Mouse (Mus musculus) G1E-ER4 (cell line): Measurements from ENCODE around the gene Gatm. TPM values are rescaled to one million over a fixed set of nuclear protein-coding genes. Genes with fewer than 3 reads are reported as not detected.

Experiments used
- GATA1 ChIP-seq: IDR thresholded peaks from one replicate; pipeline ENCODE4 v1.8.0; 2012; ENCODE audit warnings: low read length, inconsistent platforms
- polyA plus RNA-seq: library from polyadenylated mRNA; stranded (reverse); fragments of >175 nt; gene quantifications from 2 replicates; pipeline ENCODE4 v1.2.3, GENCODE M21; 2012

Gatm gene
- polyA plus RNA-seq, 1 experiment = not detected

DNA sequence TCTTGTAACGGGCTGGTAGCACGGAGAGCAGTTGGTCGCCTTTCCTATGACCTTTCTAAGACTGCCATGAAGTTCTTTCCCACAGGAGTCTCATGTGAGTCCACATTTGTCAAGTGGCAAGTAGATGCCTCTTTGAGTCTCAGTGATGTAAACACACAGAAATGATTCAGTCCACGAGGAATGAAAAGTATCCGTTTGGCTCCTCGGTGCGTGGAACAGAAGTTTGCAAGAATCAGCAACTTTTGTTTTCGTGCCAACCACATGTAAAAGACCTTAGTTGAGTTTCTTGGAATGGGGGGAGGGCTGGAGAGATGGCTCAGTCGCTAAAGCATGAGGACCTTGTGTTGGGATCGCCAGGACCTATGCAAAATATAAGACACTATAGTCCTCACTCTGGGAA is 30.7 kb downstream of the Gatm start:
- no peak for TF ChIP-seq GATA1

DNA sequence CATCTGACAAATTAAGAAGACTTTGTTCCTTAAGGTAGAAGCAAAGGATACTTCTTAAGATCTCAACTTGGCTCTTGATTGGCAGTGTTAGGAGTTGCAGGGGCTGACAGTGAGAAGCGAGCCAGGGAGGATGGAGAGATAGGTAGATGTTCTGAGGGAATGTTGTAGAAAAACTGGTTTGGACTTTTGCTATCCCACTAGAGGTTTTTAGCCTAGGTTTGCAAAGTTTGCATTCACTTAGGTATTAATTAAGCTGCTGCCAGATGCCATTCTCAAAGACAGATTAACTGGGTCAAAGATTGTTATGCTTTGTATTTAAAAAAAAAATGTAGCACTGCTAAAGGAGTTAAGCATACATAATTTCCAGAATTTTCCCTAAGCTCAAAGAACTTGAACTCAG is 33.8 kb downstream of the Gatm start:
- no peak for TF ChIP-seq GATA1

DNA sequence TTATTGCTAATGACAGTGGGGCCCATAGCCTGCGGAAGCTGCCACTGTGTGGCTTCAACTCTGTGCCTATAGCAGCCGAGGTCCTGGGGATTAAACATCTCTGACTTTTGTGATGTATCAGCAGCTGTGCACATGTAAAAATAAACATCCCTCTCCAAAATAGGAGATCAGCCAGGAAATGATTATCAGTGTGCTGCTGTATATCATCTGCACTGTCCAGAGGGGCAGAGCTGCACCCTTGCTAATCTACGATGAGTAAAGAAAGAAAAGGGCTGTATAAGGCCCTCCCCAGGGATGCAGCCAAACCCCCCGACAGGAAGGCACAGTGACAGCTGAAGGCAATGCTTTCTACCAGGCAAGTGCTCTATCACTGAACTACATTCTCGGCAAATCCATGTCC is 34.8 kb downstream of the Gatm start:
- no peak for TF ChIP-seq GATA1

DNA sequence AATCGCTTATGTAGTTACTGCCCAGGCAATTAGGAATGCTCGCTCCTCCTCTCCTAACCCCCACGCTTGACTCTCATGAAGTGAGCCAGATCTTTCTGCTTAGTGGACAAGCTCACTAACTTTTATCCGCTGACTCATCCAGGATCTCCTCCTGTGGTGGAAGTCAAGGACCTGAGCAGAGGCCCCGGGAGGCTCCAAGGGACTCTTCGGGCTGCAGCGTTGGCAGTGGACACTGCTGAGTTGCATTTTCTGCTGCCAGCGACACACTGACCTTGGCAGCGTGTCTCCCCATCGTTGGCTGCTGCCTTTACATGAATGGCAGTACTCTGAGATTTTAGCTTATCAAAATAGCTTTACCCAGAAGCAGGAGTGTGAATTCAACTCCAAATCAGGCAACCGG is 35.6 kb downstream of the Gatm start:
- TF ChIP-seq GATA1 = no peak

DNA sequence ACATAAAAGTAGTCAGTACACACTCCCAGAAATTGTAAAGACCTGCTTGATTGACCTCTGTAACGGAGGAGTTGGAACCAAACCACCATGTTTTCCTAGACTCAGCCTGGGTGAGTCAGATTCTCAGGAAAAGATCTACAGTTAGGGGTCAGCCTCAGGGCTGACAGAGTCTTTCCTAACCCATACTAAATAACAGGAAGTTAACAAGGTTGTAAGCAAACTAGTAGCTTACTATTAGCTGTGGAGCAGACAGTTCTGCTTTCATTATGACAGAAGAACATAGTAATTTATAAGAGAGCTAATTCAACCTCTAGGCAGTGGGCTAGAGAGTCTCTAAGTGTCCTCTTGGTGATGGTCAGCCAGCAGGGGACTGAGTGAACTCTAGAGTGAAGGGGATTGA is 38.7 kb downstream of the Gatm start:
- no peak for TF ChIP-seq GATA1

DNA sequence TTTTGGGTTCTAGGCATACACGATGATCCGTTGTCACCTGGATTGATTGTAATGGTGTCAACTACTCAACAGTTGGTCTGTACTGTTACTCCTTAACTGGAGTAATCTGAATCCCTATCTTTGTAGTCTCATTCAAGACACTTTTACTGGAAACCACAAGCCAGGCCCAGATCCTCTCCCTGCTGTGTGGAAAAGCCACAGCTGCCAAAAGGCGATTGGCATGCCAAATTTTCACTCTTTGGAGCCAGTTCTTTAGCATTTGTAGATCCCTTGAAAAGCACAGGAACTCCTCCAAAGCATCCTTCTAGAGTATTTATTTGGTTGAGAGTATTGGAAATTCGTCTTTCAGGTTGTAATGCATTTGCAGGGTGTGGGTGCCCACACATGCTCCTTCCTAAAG is 39.8 kb downstream of the Gatm start:
- no peak for TF ChIP-seq GATA1

DNA sequence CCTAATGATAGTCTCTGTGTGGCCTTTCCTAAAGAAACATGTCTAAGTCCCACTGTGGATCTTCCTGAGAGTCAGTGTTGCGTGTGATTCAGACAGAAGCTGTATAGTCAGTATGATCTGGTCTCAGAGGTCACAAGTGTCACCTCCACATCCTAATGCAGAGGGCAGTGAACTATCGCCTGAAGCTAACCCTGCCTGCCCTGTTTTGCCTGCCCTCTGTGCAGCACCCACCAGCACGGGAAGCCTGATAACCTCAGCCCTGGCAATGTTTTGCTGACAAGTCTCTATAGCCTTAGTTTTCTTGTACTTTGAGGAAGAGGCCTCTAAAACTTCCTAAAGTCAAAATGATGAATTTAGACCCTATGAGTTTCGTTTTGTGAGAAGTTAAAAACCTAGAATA is 40.7 kb downstream of the Gatm start:
- no peak for TF ChIP-seq GATA1

DNA sequence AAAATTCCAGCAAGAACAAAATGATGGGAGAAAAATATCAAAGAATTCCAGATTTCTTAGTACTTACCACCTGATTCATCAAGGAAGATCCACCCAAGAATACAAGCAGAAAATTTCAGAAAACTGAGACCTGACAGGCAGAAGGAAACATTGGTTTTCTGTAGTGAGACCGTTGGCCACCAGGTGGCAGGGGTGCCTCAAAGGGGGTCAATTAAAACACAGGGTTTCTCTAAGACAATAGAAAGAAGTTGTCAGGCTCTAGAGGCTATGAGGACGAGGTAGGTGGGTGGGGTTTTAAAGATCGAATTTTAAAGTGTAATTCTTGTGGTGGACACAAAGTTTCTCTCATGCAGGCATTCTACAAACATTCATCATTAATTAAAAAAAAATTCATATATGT is 41.7 kb downstream of the Gatm start:
- TF ChIP-seq GATA1 = no peak

DNA sequence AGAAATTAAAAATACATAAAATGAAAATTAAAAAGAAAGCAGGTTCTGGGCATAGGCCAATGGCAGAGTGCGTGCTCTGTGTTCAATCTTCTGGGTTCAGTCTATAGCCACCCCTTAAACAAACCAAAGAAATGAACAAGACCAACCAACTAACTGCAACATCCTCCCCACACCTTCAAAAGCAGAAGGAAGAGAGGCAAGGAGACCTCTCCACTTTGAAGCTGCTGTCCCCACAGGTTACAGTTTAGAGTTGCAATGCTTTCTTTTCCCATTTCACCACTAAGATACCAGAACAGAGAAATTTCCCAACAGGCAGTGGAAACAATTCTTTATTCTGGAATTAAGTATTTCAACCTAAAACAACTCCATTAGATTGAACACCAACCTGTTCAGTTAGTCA is 48.9 kb downstream of the Gatm start:
- no peak for TF ChIP-seq GATA1

DNA sequence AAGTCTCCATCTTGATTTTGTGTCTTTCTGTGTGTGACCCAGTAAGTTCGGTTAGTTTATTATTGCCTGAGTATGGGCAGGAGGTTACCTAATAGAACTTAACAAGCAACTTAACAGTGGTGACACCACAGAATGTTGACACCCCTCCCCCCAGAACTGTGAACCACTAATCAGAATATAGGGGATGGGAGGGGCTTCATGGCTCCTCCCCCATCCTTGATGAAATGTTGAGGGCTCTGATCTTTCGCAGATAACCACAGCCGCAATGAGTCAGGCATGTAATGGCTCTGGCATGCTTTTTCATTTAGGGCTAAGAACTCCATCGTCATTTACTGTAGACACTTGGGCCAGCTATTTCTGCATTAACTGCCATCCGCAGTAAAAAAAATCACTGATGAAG is 49.9 kb downstream of the Gatm start:
- TF ChIP-seq GATA1 = no peak

DNA sequence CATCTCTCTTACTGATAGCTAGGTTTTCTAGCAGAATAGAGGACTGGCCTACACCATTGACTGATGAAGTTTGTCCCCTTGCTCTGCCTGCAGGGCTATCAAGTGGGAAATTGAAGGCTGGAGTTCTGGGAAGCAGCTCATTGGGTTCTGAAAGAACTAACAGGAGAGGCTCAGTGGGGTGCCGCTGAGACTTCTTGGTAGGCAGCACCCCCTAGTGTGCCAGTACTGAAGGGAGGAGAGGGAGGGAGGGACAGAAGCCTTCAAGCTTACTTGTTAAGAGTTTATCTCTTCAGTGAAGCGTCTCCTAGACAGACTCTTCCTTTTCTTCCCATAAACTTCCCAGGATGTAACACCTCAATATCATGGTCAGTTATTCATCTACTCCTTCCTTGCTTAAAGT is 52.8 kb downstream of the Gatm start:
- TF ChIP-seq GATA1 = no peak

Other genes with a start within 250 kb of the Gatm start
- 2.8 and 3.8 TPM in 2 replicates for gene Shf, start 242.1 kb downstream of the Gatm start, polyA plus RNA-seq
- not detected in 2 replicates for gene Slc28a2, start 184.8 kb downstream of the Gatm start, polyA plus RNA-seq
- not detected in 2 replicates for gene Gm14085, start 126.4 kb downstream of the Gatm start, polyA plus RNA-seq
- gene AA467197, start 25.7 kb upstream of the Gatm start, polyA plus RNA-seq = not detected in 2 replicates
- gene Slc30a4, start 91.4 kb upstream of the Gatm start, polyA plus RNA-seq = not detected in 2 replicates
- gene Bloc1s6, start 127.2 kb upstream of the Gatm start, polyA plus RNA-seq = 14.1 and 21.6 TPM in 2 replicates
- gene Sqor, start 153.9 kb upstream of the Gatm start, polyA plus RNA-seq = 0.43 and 0.50 TPM in 2 replicates